Mouse (Mus musculus): Measurements from ENCODE around the gene Ctrb1. TPM values are rescaled to one million over a fixed set of nuclear protein-coding genes. Genes with fewer than 3 reads are reported as not detected.

The Ctrb1 gene
- total and polyA plus RNA-seq, 2 experiments from 2014 or later, result not detected

DNA sequence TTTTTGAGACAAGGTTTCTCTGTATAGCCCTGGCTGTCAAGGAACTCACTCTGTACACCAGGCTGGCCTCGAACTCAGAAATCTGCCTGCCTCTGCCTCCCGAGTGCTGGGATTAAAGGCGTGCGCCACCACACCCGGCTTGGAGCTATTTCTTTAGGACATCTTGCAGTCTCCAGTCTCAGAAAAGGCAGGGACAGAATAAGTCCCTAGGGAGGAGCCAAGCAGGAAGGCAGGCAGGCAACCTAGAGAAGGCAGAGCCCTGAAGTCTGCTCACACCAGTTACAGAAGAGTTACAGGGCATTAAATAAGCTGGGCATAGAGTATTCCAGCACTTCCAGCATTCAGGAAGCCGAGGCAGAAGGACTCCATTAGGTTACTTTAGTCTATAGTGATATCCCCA lies 34.5 kb upstream of the Ctrb1 start:
- Histone ChIP-seq H3K9me3 (ENCODE audit: low read length) (no peaks in the 10 kb centered on the region), H3K9ac (replicated peaks; ENCODE audit: low read length, poor library complexity, severe bottlenecking) (no peak overlapping the region), H3K27me3 (ENCODE audit: insufficient read depth, low read length) (no peaks in the 10 kb centered on the region), H3K4me2 (ENCODE audit: low read depth, low read length, poor library complexity, severe bottlenecking) (no peak overlapping the region), H3K27ac (ENCODE audit: low read depth, low read length) (no peak overlapping the region), H3K4me1 (ENCODE audit: insufficient read depth, low read length) (no peaks in the 10 kb centered on the region), H3K36me3 (ENCODE audit: insufficient read depth, low read length) (peaks cover 7% of the 10 kb centered on the region; the same call in 1 of the 2 replicates), H3K4me3 (ENCODE audit: low read depth, low read length) (no peak overlapping the region)
- TF ChIP-seq CTCF (IDR thresholded peaks at IDR 0.05), result no peak
- WGBS, result 95% methylated on average over 6 of the region's 6 CpGs
- DNase-seq (ENCODE audit: low spot score) (no peak), ATAC-seq (ENCODE audit: low FRiP score) (no peak)

GRCm38 (mm10) chr8:111720115-111720544 lies 29.3 kb upstream of the Ctrb1 start:
- Histone ChIP-seq H3K4me2 (ENCODE audit: low read depth, low read length, poor library complexity, severe bottlenecking) (no peak overlapping the region), H3K9me3 (ENCODE audit: low read length) (no peaks in the 10 kb centered on the region), H3K27me3 (ENCODE audit: insufficient read depth, low read length) (no peaks in the 10 kb centered on the region), H3K36me3 (ENCODE audit: insufficient read depth, low read length) (peaks cover 17% of the 10 kb centered on the region), H3K9ac (replicated peaks; ENCODE audit: low read length, poor library complexity, severe bottlenecking) (no peak overlapping the region), H3K27ac (ENCODE audit: low read depth, low read length) (no peak overlapping the region), H3K4me3 (ENCODE audit: low read depth, low read length) (no peak overlapping the region), H3K4me1 (ENCODE audit: insufficient read depth, low read length) (peaks cover 17% of the 10 kb centered on the region)
- no peak for DNase-seq (ENCODE audit: low spot score)
- no peak for ATAC-seq (ENCODE audit: low FRiP score)
- TF ChIP-seq CTCF (IDR thresholded peaks at IDR 0.05), result no peak
- 72% methylated on average over 4 of the region's 4 CpGs for WGBS

DNA sequence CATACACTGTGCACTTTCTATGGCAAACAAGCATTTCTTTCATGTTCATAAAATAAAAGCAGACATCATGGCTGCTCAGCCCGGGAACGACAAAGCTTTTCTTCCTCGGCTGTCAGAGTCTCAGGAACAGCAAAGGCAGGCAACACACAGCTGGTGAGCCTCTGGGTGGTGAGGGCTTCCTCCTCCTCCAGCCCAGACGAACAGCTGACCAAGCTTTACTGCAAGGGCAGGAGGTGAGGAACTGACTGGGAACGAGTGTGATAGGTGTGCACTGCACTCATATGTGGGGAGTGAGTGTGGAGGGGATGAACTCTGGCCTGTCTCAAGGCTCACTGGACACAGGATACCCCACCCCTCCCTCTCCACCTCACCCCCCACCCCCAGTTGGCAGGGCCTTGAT lies 28.1 kb upstream of the Ctrb1 start:
- H3K4me1 ChIP-seq (ENCODE audit: insufficient read depth, low read length), result peaks cover 17% of the 10 kb centered on the region
- no peak overlapping the region for H3K4me3 ChIP-seq (ENCODE audit: low read depth, low read length)
- no peak for ATAC-seq (ENCODE audit: low FRiP score)
- no peak for TF ChIP-seq CTCF (IDR thresholded peaks at IDR 0.05)
- no peaks in the 10 kb centered on the region for H3K9me3 ChIP-seq (ENCODE audit: low read length)
- 35% methylated on average over 5 of the region's 5 CpGs for WGBS
- H3K9ac ChIP-seq (replicated peaks; ENCODE audit: low read length, poor library complexity, severe bottlenecking), result no peak overlapping the region
- no peaks in the 10 kb centered on the region for H3K27me3 ChIP-seq (ENCODE audit: insufficient read depth, low read length)
- no peak overlapping the region for H3K4me2 ChIP-seq (ENCODE audit: low read depth, low read length, poor library complexity, severe bottlenecking)
- 0 out of 2 replicates have a peak overlapping the region, but pooled peaks have one; percentile 32 for H3K27ac ChIP-seq (ENCODE audit: low read depth, low read length)
- DNase-seq (ENCODE audit: low spot score), result no peak
- H3K36me3 ChIP-seq (ENCODE audit: insufficient read depth, low read length), result peaks cover 27% of the 10 kb centered on the region

GRCm38 (mm10) chr8:111717866-111718265 lies 27.1 kb upstream of the Ctrb1 start:
- Histone ChIP-seq H3K27me3 (ENCODE audit: insufficient read depth, low read length) (no peaks in the 10 kb centered on the region), H3K9me3 (ENCODE audit: low read length) (no peaks in the 10 kb centered on the region), H3K4me2 (ENCODE audit: low read depth, low read length, poor library complexity, severe bottlenecking) (no peak overlapping the region), H3K9ac (replicated peaks; ENCODE audit: low read length, poor library complexity, severe bottlenecking) (0 out of 2 replicates have a peak overlapping the region, but pooled peaks have one; percentile 30), H3K4me1 (ENCODE audit: insufficient read depth, low read length) (peaks cover 17% of the 10 kb centered on the region), H3K27ac (ENCODE audit: low read depth, low read length) (peak overlapping the region; percentile 85), H3K4me3 (ENCODE audit: low read depth, low read length) (no peak overlapping the region), H3K36me3 (ENCODE audit: insufficient read depth, low read length) (peaks cover 34% of the 10 kb centered on the region)
- no peak for ATAC-seq (ENCODE audit: low FRiP score)
- TF ChIP-seq CTCF (IDR thresholded peaks at IDR 0.05), result peak; percentile 55
- WGBS, result 40% methylated on average over 6 of the region's 6 CpGs
- peak; percentile 59 for DNase-seq (ENCODE audit: low spot score)

DNA sequence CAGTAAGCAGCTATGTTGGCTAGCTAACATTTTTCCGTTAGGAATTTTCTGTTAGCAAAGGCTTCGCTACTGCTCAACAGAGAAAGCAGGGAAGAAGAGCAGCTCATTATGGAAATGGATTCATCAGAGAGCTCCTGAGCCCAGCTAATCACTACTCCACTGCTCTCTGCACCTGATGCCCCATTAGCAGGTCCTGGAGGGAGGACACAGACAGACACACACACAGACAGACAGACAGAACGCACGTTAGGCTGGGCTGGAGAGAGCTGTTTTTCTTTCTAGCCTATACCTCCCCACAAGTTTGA lies 26.6 kb upstream of the Ctrb1 start:
- ATAC-seq (ENCODE audit: low FRiP score) (0 out of 2 replicates have a peak, but pooled peaks have one; percentile 3), DNase-seq (ENCODE audit: low spot score) (peak; percentile 48)
- no peaks in the 10 kb centered on the region for H3K27me3 ChIP-seq (ENCODE audit: insufficient read depth, low read length)
- H3K9me3 ChIP-seq (ENCODE audit: low read length), result no peaks in the 10 kb centered on the region
- H3K4me1 ChIP-seq (ENCODE audit: insufficient read depth, low read length), result peaks cover 17% of the 10 kb centered on the region
- no peak for TF ChIP-seq CTCF (IDR thresholded peaks at IDR 0.05)
- WGBS, result 24% methylated on average over 4 of the region's 4 CpGs
- H3K4me3 ChIP-seq (ENCODE audit: low read depth, low read length), result no peak overlapping the region
- H3K27ac ChIP-seq (ENCODE audit: low read depth, low read length), result peak overlapping the region; percentile 85
- H3K9ac ChIP-seq (replicated peaks; ENCODE audit: low read length, poor library complexity, severe bottlenecking), result peak overlapping the region; percentile 30; the same call in 1 of the 2 replicates
- peaks cover 34% of the 10 kb centered on the region for H3K36me3 ChIP-seq (ENCODE audit: insufficient read depth, low read length)
- no peak overlapping the region for H3K4me2 ChIP-seq (ENCODE audit: low read depth, low read length, poor library complexity, severe bottlenecking)

- no peak; the same call in 1 of the 2 replicates for TF ChIP-seq CTCF (IDR thresholded peaks at IDR 0.05)
- DNase-seq (ENCODE audit: low spot score), result peak; percentile 96
- no peak overlapping the region for H3K4me3 ChIP-seq (ENCODE audit: low read depth, low read length)
Observed at GRCm38 (mm10) chr8:111716603-111717487, 26.0 kb upstream of the Ctrb1 start.

More at GRCm38 (mm10) chr8:111716603-111717487, 26.0 kb upstream of the Ctrb1 start:
- H3K4me1 ChIP-seq (ENCODE audit: insufficient read depth, low read length), result peaks cover 17% of the 10 kb centered on the region
- H3K27ac ChIP-seq (ENCODE audit: low read depth, low read length), result peak overlapping the region; percentile 85
- H3K36me3 ChIP-seq (ENCODE audit: insufficient read depth, low read length), result peaks cover 34% of the 10 kb centered on the region
- 16% methylated on average over 10 of the region's 10 CpGs for WGBS
- no peaks in the 10 kb centered on the region for H3K9me3 ChIP-seq (ENCODE audit: low read length)
- ATAC-seq (ENCODE audit: low FRiP score), result peak; percentile 84
- H3K4me2 ChIP-seq (ENCODE audit: low read depth, low read length, poor library complexity, severe bottlenecking), result no peak overlapping the region
- H3K9ac ChIP-seq (replicated peaks; ENCODE audit: low read length, poor library complexity, severe bottlenecking), result peak overlapping the region; percentile 30; the same call in 1 of the 2 replicates
- H3K27me3 ChIP-seq (ENCODE audit: insufficient read depth, low read length), result no peaks in the 10 kb centered on the region

All from midbrain, postnatal 0 days (tissue).